Mouse (Mus musculus): Measurements from ENCODE around the gene Palld. TPM values are rescaled to one million over a fixed set of nuclear protein-coding genes. Genes with fewer than 3 reads are reported as not detected.
A peak's percentile ranks its signal among the peaks of the same experiment; 100 is the strongest.

The Palld gene
- total RNA-seq, 2 experiments from 2014 or later: 91.3 to 94.6 TPM

DNA sequence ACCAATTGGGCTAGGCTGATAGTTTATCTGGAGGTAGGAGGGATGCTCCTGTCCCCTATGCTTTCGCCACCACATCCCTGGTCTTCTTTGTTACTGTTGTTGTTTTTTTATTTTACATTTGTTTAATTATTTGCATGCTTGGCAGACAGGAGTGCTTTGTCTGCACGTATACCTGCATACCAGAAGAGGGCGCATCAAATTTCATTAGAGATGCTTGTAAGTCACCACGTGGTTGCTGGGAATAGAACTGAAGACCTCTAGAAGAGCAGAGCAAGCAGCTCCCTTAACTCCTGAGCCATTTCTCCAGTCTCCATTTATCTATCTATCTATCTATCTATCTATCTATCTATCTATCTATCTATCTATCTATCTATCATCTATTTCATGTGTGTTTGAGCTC, 166.4 kb downstream of the Palld start:
- no peak for DNase-seq
- intact Hi-C loops (cut with DNase I): no loop called here

DNA sequence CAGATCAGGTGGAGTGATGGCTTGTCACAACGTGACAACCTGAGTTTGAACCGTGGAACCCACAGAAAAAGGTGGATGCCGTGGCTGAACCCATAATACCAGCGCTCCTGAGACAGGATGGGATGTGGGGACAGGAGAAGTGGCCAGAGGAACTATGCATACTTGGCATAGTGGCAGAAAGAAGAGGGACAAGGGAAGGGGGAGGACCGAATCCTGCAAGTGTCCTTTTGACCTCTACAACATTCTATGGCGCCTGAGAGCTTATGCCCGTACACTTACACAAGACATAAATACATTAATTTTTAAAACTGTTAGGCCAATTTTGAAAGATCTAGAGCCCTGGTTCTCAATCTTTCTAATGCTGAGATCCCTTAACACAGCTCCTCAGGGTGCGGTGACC, 168.3 kb downstream of the Palld start:
- intact Hi-C loops (cut with DNase I): no loop called here
- DNase-seq: no peak

DNA sequence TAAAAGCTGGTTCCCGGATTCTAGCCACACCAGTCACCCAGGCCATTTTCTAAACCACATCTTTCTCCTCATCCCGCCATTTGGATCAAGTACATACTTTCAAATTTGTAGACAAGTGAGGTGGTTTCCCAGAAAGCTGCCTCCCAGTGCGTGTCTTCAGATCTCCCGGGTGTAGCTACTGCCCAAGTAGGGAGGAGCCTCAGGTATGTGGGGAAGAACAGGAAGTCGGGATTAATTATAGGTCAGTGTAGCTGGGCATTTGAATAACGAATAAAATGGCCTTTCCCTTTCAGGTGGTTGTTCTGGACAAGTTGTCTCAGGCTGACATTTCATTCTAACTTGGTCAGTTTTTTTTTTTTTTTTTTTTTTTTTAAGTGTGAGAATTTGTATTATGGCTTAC, 170.3 kb downstream of the Palld start:
- intact Hi-C loops (cut with DNase I): no loop called here
- no peak for DNase-seq

DNA sequence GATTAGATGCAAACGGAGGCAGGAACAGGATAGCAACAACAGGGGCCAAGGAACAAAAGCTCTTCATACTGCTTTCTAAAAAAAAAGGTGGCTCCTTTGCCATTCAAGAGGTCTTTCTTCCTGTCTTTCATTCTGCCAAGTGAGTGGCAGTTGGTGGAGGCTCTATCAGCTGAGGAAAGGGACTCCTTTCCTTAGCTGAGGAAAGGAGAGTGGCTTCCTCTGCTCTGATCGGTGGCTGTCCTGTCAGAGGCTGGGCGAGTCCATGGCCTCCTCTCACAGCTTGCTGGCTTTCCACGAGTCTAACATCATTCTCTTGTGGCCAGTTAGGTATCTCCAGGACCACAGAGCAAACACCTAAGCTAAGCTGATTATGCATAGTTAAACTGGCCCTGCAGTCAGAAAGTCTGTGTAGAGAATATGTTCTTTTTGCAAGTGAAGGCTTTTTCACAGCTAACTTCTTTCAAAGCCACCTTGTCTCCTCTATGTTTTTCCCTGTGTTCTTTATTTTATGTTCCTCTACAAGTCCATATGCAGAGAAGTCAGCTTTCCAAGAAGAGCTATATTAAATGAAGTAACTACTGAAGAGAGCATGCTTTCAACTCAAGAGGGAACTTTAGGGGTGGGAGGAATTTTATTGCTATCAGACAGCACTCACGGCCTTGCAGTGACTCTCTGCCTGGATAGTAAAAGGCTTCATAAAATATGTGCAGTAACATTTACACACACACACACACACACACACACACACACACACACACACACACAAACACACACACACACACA, 171.0 kb downstream of the Palld start:
- intact Hi-C loops (cut with DNase I): no loop called here
- no peak for DNase-seq

DNA sequence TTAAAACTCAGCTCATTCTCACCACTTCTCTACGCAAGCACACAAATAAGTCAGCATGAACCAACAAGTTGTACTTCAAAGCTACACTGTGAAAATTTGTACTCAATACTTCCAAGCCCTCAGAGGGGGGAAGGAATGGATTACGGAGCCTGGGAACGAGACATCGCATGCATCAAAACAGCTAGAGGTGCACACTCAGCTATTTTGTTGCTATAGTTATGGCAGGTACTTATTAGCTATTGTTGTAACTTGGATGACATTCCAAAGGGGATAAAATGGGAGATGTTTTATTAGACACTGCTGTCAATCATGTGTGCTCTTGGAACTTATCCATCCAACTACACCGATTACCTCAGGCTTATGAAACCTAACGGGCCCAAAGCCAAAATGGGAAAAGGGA, 171.8 kb downstream of the Palld start:
- intact Hi-C loops (cut with DNase I): no loop called here
- DNase-seq: no peak

DNA sequence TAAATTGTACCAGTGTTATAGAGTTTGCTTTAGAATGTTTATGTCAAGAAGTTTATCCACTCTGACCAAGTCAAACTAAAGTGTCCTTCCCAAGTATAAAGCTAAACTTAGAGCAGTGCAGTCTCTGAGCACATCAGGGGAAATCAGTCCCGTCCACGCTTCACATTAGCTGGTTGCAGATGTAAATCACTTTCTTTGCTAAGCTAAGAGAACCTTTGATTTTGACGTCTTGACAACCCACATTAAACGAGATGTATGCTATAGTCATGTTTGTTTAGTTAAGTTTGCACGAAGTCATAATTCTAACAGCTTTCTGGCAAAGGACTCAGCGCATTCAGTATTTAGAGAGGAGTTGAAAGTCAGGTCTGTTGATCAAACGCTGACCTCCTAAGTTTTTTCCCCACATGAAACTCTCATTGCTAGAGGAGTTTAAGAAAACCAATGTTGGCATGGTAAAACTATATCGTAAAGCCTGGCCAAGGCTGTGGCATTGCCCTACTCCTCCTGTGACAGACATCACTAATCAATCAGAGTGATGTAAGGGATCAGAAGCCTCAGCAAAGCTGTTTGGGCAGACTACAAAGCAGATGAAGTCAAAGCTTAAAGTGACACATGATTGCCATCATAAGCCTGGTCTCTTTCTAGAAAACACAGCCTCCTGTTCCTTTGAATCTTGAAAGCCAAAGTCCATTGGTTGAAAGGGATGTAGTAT, 177.0 kb downstream of the Palld start:
- intact Hi-C loops (cut with DNase I): no loop called here
- DNase-seq: no peak

DNA sequence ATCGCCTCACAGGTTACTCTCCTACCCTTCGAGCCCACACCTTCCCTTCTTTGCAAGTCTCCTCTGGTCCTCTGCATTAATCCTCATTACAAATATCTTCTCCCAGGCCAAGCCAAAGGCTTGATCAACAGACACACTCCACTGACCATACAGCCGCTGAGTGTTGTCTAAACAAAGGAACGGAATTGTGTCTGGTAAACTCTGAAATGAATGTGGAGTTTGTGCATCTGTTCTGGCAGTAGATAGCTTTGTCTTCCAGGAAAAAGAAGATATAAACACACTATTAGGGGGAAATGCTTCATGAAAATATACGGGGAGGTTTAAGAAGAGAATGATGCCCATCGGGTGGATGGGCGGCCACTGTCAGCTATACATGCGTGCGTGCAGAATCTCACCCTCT, 180.3 kb downstream of the Palld start:
- intact Hi-C loops (cut with DNase I): no loop called here
- no peak for DNase-seq

DNA sequence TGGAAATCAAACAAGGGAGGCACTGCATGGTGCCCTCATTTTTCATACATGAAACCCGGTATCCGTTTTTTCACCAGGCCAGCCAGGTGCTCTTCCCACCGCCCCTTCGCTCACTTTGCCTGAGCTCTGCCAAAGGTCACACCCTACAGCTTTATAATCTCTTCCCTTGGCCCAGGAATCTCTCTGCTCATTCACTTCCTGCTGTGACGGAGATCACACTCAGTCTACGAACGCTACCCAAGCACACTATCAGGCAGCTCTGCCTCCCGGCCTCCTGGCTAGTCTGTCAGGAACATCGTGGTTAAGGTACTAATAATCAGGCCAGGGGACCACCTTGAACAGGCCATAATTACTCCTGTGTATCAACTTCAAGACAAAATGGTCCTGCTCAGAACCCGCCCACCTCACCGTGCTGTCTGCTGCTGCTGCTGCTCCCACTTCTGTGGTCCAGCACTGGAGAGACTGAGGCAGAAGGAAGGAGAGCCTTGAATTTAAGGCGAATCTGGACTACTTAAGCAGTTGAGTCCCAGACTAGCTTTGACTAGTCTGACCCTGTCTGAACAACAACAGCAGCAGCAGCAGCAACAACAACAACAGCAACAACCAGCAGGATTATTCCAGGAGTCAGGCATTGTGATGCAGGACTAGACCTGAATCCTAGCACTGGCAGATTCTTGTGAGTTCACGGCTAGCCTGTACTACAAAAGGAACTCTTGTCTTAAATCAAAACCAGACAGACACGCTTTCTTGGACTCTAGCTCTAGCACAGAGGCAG, 187.0 kb downstream of the Palld start:
- intact Hi-C loops (cut with DNase I): no loop called here
- no peak for DNase-seq

DNA sequence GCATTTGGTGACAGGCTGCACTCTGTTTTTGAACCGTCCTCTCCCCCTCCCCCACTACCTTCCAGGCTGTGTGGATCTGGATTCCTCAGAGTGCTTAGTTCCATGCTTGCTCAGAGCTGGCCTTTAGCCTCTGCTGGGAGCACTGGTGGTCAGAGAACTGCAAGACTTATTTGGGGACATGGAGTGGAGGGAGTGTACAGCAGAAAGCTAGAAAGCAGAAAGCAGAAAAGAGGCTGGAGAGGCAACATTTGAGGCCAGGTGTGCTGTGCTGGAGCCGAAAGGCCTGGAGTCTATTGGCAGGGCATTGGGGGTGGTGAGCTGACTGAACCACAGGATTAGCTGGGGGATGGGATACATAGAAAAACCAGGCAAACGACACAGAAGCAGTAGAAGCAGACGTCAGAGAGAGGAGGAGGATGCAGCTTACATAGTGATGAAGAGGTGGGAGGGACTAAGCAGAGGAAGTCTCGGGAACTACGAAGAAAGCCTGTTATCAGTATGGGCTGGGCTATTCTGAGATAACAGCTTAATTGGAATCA, 188.1 kb downstream of the Palld start:
- no peak for DNase-seq
- intact Hi-C loops (cut with DNase I): no loop called here

DNA sequence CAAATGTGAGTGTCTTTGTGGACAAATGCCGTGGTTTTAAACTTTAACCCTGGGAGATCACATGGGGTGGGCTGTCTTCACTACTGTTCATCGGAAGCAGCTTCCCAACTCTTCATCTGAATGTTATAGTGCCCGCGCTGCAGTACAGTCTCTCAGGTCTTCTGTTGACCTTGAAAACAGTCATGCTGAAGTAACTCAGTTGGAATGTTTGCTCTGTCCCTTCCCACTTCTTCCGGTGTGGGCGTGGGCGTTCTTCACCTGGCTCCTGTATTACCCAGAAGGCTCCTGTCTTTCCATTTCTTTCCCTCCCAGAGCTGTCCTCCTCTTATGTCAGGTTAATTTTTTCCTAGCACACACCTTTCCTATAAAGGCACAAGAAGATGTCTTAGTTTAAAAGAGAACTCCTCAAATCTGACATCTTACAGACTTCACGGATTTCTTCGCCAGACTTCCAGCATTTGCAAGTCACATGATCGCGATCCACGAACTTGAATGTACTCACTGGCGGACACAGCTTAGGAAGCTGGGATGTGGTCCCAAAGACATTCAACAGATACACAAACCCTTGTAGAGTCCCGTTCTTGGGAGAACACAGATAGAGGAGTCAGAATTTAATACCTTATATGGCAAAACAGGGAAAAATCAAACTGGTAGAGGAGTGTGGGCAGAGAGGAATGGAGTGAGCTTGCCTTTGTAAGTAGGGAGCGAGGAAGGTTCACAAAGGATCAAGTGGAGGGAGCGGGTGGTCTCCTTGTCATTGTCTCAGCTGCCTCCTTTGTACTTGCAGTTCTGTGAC, 189.1 kb downstream of the Palld start:
- intact Hi-C loops (cut with DNase I): no loop called here
- no peak for DNase-seq

DNA sequence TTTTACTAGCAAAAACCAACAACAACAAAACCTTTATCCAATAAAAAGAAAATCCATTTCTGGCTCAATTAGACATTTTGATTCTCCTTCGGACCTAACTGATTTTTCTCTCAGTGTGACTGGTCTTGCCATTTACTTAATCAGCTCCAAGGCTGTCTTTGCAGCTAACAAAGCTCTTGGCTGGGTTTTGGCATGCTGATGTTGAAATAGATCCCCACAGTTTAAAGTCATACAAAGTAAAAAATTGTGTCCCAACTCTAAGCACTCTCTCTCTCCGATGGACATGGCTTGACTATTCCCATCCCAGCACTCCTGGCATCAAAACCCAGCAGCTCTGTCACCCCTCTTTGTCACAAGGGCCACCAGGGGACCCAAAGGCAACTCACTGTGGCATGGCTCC, 190.1 kb downstream of the Palld start:
- DNase-seq: peak in 1 of 2 experiments; percentile 25
- intact Hi-C loops (cut with DNase I): no loop called here

DNA sequence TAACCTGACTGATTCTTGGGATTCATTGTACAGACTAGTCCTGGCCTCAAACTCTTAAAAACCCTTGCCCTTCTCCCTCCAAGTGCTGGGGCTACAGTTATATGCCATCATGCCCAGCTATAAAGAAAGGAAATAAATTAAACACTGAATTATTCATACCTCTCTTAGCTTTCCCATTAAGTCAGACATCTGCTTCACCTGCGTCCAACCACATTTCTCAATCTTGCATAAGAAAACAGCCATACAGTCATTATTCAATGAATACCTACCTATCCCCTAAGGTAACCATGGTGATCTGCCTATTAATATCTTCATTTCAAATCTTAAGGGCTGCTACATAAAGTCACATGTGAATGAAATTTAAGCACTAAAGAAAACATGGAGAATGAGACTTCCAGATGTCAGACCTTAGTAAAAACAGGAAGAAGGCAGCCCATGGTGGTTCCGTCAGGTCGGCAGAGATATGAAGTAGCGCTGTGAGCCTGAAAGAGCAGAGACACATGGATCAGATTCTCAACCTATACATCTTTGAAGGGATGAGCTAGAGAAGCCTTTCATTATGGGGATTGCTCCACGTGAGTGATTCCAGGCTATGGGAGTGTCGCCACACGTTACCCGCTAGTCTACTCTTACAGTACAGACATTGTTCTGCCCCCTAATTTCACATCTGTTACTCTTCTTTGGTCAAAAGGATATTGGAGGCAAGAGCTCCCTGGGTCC, 193.7 kb downstream of the Palld start:
- intact Hi-C loops (cut with DNase I): no loop called here
- DNase-seq: no peak

DNA sequence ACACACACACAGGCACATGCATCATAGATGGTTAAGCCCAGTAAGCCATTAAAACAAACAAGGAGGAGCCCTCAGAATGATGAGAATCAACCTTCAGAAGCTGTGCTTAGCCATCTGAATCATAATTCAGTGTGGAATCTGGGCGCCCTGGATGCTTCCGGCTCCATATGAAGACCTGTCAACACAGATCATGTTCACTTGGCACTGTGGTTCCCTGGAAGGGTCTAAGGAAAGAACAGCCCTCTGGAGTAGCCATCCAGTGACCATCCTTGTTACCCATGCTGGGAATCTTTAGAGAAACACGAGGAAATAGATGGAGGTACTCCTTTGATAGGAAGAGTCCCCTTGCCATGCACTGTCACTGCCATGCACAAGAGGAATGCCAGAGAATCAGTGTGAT, 197.0 kb downstream of the Palld start:
- intact Hi-C loops (cut with DNase I): no loop called here
- DNase-seq: no peak

DNA sequence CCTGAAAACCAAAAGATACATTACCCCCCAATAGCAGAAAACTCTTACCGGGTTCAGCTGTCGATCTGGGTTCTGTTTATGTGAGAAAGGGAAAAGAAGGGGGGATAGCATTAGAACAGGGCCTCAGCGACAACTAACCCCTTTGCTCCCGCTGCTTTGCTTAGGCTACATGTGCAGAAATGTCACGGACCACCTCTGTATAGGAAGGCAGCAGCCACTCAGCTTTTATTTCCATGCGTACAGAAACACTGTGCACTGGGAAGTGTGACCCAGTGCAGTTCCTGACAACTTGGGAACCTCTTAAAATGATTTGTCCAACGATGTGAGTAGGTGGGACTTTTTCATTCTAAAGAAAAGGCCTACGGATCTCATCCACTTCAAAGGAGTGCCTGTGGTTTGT, 200.4 kb downstream of the Palld start:
- no peak for DNase-seq
- intact Hi-C loops (cut with DNase I): no loop called here

DNA sequence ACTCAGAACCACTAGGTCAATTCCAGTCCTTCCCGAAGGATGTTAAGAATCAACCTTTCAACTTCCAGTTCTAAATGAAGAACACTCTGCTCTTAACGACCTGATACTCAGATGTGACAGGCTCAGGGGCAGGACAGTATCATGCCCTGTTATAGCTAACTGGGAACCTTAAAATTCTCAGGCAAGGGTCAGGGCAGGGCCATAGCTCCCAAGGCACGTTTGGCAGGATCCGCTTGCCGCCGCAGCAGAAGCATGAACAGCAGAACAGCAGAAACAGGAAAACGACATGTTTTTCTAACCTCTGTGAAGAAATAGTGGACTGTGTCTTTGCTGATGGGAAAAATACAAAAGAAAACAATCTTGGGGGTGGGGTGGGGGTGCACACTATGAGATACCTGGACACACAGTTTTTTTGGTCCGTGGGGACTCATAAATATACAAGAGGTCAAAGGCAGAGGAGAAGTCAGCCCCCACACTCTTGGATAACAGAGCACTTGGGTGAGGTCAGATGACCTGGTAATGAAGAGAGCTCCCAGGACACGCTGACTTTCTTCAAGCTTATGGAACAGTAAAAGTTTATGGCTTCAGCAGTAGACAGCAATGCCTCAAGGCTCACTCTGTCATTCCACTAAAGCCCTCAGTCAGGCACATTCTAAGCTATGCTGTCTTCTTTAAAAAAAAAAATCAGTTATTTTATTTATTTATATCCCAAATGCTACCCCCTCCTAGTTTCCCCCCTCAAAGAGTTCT, 201.4 kb downstream of the Palld start:
- no peak for DNase-seq
- intact Hi-C loops (cut with DNase I): no loop called here

DNA sequence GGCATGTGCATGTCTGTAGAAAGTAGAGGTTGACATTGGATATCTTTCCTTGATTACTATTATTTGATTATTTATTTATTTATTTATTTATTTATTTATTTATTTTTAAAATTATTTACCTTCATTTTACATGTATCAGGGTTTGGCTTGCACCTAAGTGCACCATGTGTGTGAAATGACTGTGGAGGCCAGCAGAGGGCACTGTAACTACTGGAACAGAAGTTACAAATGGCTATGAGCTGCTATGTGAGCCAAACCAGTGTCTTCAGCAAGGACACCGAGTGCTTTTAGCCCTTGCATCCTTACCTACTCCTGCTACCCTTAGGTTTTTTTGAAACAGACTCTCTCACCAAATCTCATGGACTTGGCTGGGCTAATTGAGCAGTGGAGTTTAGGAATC, 202.2 kb downstream of the Palld start:
- intact Hi-C loops (cut with DNase I): no loop called here
- DNase-seq: peak in 1 of 2 experiments; percentile 27

DNA sequence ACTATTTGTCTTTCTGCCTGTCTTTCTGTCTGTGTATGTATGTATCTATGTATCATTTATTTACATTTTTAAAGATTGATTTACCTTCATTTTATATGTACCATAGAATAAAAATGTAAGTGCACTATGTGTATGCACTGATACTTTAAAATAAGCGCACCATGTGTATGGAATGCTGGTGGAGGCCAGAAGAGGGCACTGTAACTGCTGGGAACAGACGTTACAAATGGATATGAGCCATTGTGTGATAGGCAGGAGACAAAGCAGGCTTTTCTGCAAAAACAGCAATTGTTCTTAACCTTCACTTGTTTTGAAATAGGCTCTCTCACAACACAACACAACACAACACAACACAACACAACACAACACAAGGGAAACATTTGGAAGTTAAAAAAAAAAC, 203.5 kb downstream of the Palld start:
- intact Hi-C loops (cut with DNase I): loop anchor here (2.0 to 5.0 kb wide), 2 partner anchors 157 to 176 kb away; no protein-coding TSS in a partner anchor
- DNase-seq: no peak

DNA sequence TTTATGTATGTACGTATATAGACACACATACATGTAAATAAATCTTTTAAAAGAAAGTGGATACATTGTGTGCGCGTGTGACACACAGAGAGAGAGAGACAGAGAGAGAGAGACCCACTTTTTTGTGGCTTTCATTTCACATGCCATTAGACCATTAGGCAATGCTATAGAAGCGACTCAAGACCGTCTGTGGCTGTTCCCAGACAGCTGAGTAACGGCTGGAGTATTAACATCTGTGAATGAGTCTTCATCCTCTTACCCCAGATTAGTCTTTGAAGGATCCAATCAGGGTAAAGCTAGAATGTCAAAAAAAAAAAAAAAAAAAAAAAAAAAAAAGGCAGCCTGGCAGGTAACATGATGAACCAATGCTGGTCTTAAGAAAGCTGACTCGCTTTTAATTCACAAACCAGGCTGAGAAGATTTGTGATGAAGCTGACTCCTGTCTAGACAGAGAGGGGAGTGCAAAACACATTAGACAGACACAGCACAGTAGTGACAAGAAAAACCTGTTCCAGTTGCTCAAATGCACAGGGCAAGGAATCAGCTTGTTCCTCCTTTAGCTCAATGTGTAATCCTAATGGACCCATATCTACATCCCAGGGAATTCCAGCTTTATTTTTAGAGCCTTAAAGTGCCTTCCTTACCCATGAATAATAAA, 204.6 kb downstream of the Palld start:
- DNase-seq: no peak
- intact Hi-C loops (cut with DNase I): loop anchor here (2.0 to 5.0 kb wide), 2 partner anchors 156 to 177 kb away; no protein-coding TSS in a partner anchor

Data from gastrocnemius, postnatal 36 days (tissue).